Mouse (Mus musculus): ENCODE measurements around the gene Arl13b. TPM values are rescaled to one million over a fixed set of nuclear protein-coding genes. Genes with fewer than 3 reads are reported as not detected.
A peak's percentile ranks its signal among the peaks of the same experiment; 100 is the strongest.

The Arl13b gene
- 0.11 and 0.24 TPM in 2 replicates for polyA plus RNA-seq (2012)

- peaks cover 25% of the 10 kb centered on the region for H3K4me1 ChIP-seq (ENCODE audit: control insufficient read depth)
- peak within 1 kb of the TSS; percentile 90 for H3K4me3 ChIP-seq (replicated peaks)
- TF ChIP-seq TAL1 (IDR thresholded peaks at IDR 0.05; ENCODE audit: low read length): no peak
- TF ChIP-seq GATA1 (IDR thresholded peaks at IDR 0.05; ENCODE audit: low read length): no peak
- H3K9me3 ChIP-seq (ENCODE audit: control insufficient read depth, low read length): no peaks in the 10 kb centered on the region
- H3K36me3 ChIP-seq (ENCODE audit: control insufficient read depth): no peaks in the 10 kb centered on the region
- H3K27me3 ChIP-seq (ENCODE audit: control insufficient read depth): peaks cover 4% of the 10 kb centered on the region; the same call in 1 of the 2 replicates
Measured at GRCm38 (mm10) chr16:62846498-62847312, at the start of gene Arl13b. Arl13b (minus strand) TSS chr16:62847040.

- Histone ChIP-seq H3K4me3 (replicated peaks) (no peak overlapping the region), H3K4me1 (ENCODE audit: control insufficient read depth) (no peaks in the 10 kb centered on the region), H3K36me3 (ENCODE audit: control insufficient read depth) (no peaks in the 10 kb centered on the region), H3K9me3 (ENCODE audit: control insufficient read depth, low read length) (no peaks in the 10 kb centered on the region), H3K27me3 (ENCODE audit: control insufficient read depth) (no peaks in the 10 kb centered on the region)
- no peak for TF ChIP-seq TAL1 (IDR thresholded peaks at IDR 0.05; ENCODE audit: low read length)
- TF ChIP-seq GATA1 (IDR thresholded peaks at IDR 0.05; ENCODE audit: low read length): no peak
Measured at GRCm38 (mm10) chr16:62895824-62896223, 49.0 kb upstream of the Arl13b start.

GRCm38 (mm10) chr16:62874065-62874464 lies 27.2 kb upstream of the Arl13b start:
- Histone ChIP-seq H3K9me3 (ENCODE audit: control insufficient read depth, low read length) (peaks cover 7% of the 10 kb centered on the region), H3K27me3 (ENCODE audit: control insufficient read depth) (no peaks in the 10 kb centered on the region), H3K36me3 (ENCODE audit: control insufficient read depth) (no peaks in the 10 kb centered on the region), H3K4me1 (ENCODE audit: control insufficient read depth) (no peaks in the 10 kb centered on the region), H3K4me3 (replicated peaks) (no peak overlapping the region)
- no peak for TF ChIP-seq TAL1 (IDR thresholded peaks at IDR 0.05; ENCODE audit: low read length)
- TF ChIP-seq GATA1 (IDR thresholded peaks at IDR 0.05; ENCODE audit: low read length): no peak

GRCm38 (mm10) chr16:62873180-62873579 lies 26.3 kb upstream of the Arl13b start:
- TF ChIP-seq TAL1 (IDR thresholded peaks at IDR 0.05; ENCODE audit: low read length) (no peak), GATA1 (IDR thresholded peaks at IDR 0.05; ENCODE audit: low read length) (no peak)
- Histone ChIP-seq H3K9me3 (ENCODE audit: control insufficient read depth, low read length) (peaks cover 7% of the 10 kb centered on the region), H3K27me3 (ENCODE audit: control insufficient read depth) (no peaks in the 10 kb centered on the region), H3K4me3 (replicated peaks) (no peak overlapping the region), H3K4me1 (ENCODE audit: control insufficient read depth) (no peaks in the 10 kb centered on the region), H3K36me3 (ENCODE audit: control insufficient read depth) (no peaks in the 10 kb centered on the region)

- H3K4me1 ChIP-seq (ENCODE audit: control insufficient read depth): no peaks in the 10 kb centered on the region
- H3K4me3 ChIP-seq (replicated peaks): no peak overlapping the region
- no peaks in the 10 kb centered on the region for H3K36me3 ChIP-seq (ENCODE audit: control insufficient read depth)
- peaks cover 7% of the 10 kb centered on the region for H3K9me3 ChIP-seq (ENCODE audit: control insufficient read depth, low read length)
- TF ChIP-seq TAL1 (IDR thresholded peaks at IDR 0.05; ENCODE audit: low read length) (no peak), GATA1 (IDR thresholded peaks at IDR 0.05; ENCODE audit: low read length) (no peak)
- no peaks in the 10 kb centered on the region for H3K27me3 ChIP-seq (ENCODE audit: control insufficient read depth)
Measured at GRCm38 (mm10) chr16:62872688-62873117, 25.9 kb upstream of the Arl13b start.

- Histone ChIP-seq H3K4me3 (replicated peaks) (no peak overlapping the region), H3K4me1 (ENCODE audit: control insufficient read depth) (no peaks in the 10 kb centered on the region), H3K9me3 (ENCODE audit: control insufficient read depth, low read length) (no peaks in the 10 kb centered on the region), H3K27me3 (ENCODE audit: control insufficient read depth) (no peaks in the 10 kb centered on the region), H3K36me3 (ENCODE audit: control insufficient read depth) (no peaks in the 10 kb centered on the region)
- TF ChIP-seq GATA1 (IDR thresholded peaks at IDR 0.05; ENCODE audit: low read length) (no peak), TAL1 (IDR thresholded peaks at IDR 0.05; ENCODE audit: low read length) (no peak)
Measured at GRCm38 (mm10) chr16:62861455-62861854, 14.6 kb upstream of the Arl13b start.

GRCm38 (mm10) chr16:62860140-62860539 lies 13.3 kb upstream of the Arl13b start:
- H3K9me3 ChIP-seq (ENCODE audit: control insufficient read depth, low read length): no peaks in the 10 kb centered on the region
- no peak overlapping the region for H3K4me3 ChIP-seq (replicated peaks)
- no peaks in the 10 kb centered on the region for H3K27me3 ChIP-seq (ENCODE audit: control insufficient read depth)
- H3K36me3 ChIP-seq (ENCODE audit: control insufficient read depth): no peaks in the 10 kb centered on the region
- TF ChIP-seq GATA1 (IDR thresholded peaks at IDR 0.05; ENCODE audit: low read length): no peak
- TF ChIP-seq TAL1 (IDR thresholded peaks at IDR 0.05; ENCODE audit: low read length): no peak
- H3K4me1 ChIP-seq (ENCODE audit: control insufficient read depth): peaks cover 1% of the 10 kb centered on the region; the same call in 1 of the 2 replicates

GRCm38 (mm10) chr16:62858018-62858417 lies 11.2 kb upstream of the Arl13b start:
- H3K4me3 ChIP-seq (replicated peaks): no peak overlapping the region
- peaks cover 8% of the 10 kb centered on the region for H3K27me3 ChIP-seq (ENCODE audit: control insufficient read depth)
- peaks cover 17% of the 10 kb centered on the region for H3K4me1 ChIP-seq (ENCODE audit: control insufficient read depth)
- TF ChIP-seq GATA1 (IDR thresholded peaks at IDR 0.05; ENCODE audit: low read length) (no peak), TAL1 (IDR thresholded peaks at IDR 0.05; ENCODE audit: low read length) (no peak)
- no peaks in the 10 kb centered on the region for H3K9me3 ChIP-seq (ENCODE audit: control insufficient read depth, low read length)
- H3K36me3 ChIP-seq (ENCODE audit: control insufficient read depth): no peaks in the 10 kb centered on the region

- Histone ChIP-seq H3K9me3 (ENCODE audit: control insufficient read depth, low read length) (no peaks in the 10 kb centered on the region), H3K4me3 (replicated peaks) (no peak overlapping the region), H3K4me1 (ENCODE audit: control insufficient read depth) (peaks cover 17% of the 10 kb centered on the region), H3K36me3 (ENCODE audit: control insufficient read depth) (no peaks in the 10 kb centered on the region), H3K27me3 (ENCODE audit: control insufficient read depth) (peaks cover 8% of the 10 kb centered on the region)
- TF ChIP-seq GATA1 (IDR thresholded peaks at IDR 0.05; ENCODE audit: low read length): no peak
- no peak for TF ChIP-seq TAL1 (IDR thresholded peaks at IDR 0.05; ENCODE audit: low read length)
Measured at GRCm38 (mm10) chr16:62857498-62857897, 10.7 kb upstream of the Arl13b start.
